Mouse (Mus musculus): ENCODE results near the gene Lrrc18. TPM values are rescaled to one million over a fixed set of nuclear protein-coding genes. Genes with fewer than 3 reads are reported as not detected.

Lrrc18 gene
- polyA plus RNA-seq (2012; rRNA removed): 0.27 and 0.47 TPM in 2 replicates

DNA sequence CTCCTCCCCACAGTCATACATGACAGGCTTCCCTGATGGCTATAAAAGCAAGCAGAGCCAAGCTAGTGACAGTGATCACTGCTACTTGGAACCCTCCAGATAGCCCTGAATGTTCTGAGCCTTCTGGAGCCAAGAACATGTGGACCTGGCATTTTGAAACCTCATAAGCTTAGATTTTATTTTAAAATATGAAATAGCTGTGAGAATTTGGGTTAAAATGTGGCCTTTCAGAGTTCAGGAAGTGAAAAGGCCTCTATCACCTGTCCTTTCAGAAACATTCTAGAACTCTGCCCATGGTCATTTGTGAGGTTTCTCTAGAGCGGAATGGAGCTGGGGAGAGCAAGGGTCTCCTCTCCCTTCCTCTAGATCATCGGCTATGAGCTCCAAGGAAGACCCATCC, at the start of gene Lrrc18:
Gene Lrrc18, plus strand, starts transcription at position 301 of the 400 bp plus-strand sequence.
- 88% methylated on average over 2 of the region's 2 CpGs for WGBS

DNA sequence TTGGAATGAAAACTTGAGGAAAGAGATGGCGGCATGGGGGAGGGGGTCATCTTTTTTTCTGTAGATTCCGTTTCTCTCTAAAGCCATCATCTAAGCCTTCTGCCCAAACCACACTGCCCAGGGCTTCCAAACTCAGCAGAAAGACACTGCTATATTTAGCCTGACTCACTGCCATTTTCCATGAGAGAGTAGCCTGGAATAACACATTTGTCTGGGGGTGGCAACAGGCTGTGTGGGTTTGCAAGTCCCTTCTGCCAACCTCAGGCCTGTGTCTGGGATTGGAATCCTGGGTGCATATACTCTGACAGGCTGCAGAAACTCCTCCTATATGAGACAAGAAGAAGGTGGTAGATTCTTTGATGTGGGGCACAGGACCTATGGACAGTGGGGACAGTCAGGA, 43.7 kb upstream of the Lrrc18 start:
- Histone ChIP-seq H3K27me3 (ENCODE audit: control insufficient read depth, insufficient read depth, low read length) (no peaks in the 10 kb centered on the region; the same call in 1 of the 2 replicates), H3K4me1 (ENCODE audit: control insufficient read depth, insufficient read depth, low read length) (no peaks in the 10 kb centered on the region), H3K4me3 (replicated peaks; ENCODE audit: insufficient read depth, low read depth, low read length) (no peak overlapping the region), H3K27ac (ENCODE audit: insufficient read depth, low read length) (no peak overlapping the region)
- no peak for TF ChIP-seq CTCF (IDR thresholded peaks at IDR 0.05; ENCODE audit: borderline replicate concordance, insufficient read depth, low read depth, low read length)
- no peak for TF ChIP-seq POLR2A (IDR thresholded peaks at IDR 0.05; ENCODE audit: borderline replicate concordance, insufficient read depth, low read length)
- no peak for DNase-seq
- WGBS: 53% methylated on average over 2 of the region's 2 CpGs

More for the DNA sequence above, at the start of gene Lrrc18:
- no peak for TF ChIP-seq CTCF (IDR thresholded peaks at IDR 0.05; ENCODE audit: borderline replicate concordance, insufficient read depth, low read depth, low read length)
- no peak for TF ChIP-seq POLR2A (IDR thresholded peaks at IDR 0.05; ENCODE audit: borderline replicate concordance, insufficient read depth, low read length)
- H3K4me1 ChIP-seq (ENCODE audit: control insufficient read depth, insufficient read depth, low read length): no peaks in the 10 kb centered on the region
- H3K4me3 ChIP-seq (replicated peaks; ENCODE audit: insufficient read depth, low read depth, low read length): no peak within 1 kb of the TSS
- no peaks in the 10 kb centered on the region for H3K27me3 ChIP-seq (ENCODE audit: control insufficient read depth, insufficient read depth, low read length)
- H3K27ac ChIP-seq (ENCODE audit: insufficient read depth, low read length): no peak within 1 kb of the TSS
- no peak for DNase-seq

DNA sequence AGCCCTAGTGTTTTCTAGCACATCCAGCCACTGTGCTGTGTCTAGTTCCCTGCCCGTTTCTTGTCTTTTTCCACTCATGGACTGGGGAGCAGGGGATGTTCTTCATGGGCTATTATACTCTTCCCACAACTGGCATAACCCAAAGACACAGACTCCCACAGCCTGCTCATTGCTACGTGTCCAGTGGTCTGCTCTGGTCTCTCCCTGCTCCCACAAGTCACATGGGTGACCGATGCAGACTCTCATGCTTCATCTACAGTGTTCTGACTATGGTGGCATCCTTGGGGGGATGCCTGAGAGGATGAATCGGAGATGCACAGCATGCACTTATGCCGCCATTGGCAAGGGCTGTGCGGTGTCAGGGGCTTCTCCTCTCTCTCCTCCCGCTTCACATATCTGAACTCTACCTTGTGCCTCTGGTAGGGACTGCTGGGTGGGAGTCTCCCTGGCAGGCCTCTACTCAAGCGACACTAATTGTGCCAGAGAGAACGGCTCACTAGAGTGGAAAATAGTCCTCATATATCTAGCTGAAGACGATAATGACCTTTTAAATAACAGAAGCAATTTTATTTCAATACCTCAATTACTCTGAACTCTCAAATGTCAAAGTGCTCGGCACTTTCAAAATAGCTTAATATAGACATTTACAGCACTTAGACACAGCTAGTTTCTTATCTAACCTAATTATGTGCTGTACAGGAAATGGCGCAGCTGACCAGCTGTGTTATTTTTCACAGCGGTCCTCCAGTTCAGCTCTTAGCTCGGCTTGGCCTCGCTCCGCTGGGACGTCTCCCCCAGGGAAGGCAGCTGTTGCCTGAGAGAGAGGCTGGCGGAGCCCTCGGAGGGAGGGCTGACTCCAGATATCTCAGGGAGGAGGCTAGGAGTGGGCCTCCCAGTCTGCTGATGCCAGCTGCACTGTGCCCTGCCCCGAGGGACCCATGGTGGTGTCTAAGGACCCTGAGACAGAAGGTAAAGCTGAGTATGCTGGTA, 40.6 kb upstream of the Lrrc18 start:
- no peak for DNase-seq
- H3K4me1 ChIP-seq (ENCODE audit: control insufficient read depth, insufficient read depth, low read length): no peaks in the 10 kb centered on the region
- 51% methylated on average over 20 of the region's 20 CpGs for WGBS
- H3K27ac ChIP-seq (ENCODE audit: insufficient read depth, low read length): no peak overlapping the region
- no peak overlapping the region for H3K4me3 ChIP-seq (replicated peaks; ENCODE audit: insufficient read depth, low read depth, low read length)
- H3K27me3 ChIP-seq (ENCODE audit: control insufficient read depth, insufficient read depth, low read length): no peaks in the 10 kb centered on the region; the same call in 1 of the 2 replicates
- TF ChIP-seq POLR2A (IDR thresholded peaks at IDR 0.05; ENCODE audit: borderline replicate concordance, insufficient read depth, low read length): no peak
- no peak for TF ChIP-seq CTCF (IDR thresholded peaks at IDR 0.05; ENCODE audit: borderline replicate concordance, insufficient read depth, low read depth, low read length)

GRCm38 (mm10) chr14:32956486-32956885, 34.7 kb upstream of the Lrrc18 start:
- H3K4me1 ChIP-seq (ENCODE audit: control insufficient read depth, insufficient read depth, low read length): peaks cover 4% of the 10 kb centered on the region; the same call in 1 of the 2 replicates
- no peak for TF ChIP-seq CTCF (IDR thresholded peaks at IDR 0.05; ENCODE audit: borderline replicate concordance, insufficient read depth, low read depth, low read length)
- TF ChIP-seq POLR2A (IDR thresholded peaks at IDR 0.05; ENCODE audit: borderline replicate concordance, insufficient read depth, low read length): no peak
- 24% methylated on average over 8 of the region's 8 CpGs for WGBS
- DNase-seq: no peak
- H3K27ac ChIP-seq (ENCODE audit: insufficient read depth, low read length): no peak overlapping the region
- H3K4me3 ChIP-seq (replicated peaks; ENCODE audit: insufficient read depth, low read depth, low read length): no peak overlapping the region
- no peaks in the 10 kb centered on the region for H3K27me3 ChIP-seq (ENCODE audit: control insufficient read depth, insufficient read depth, low read length)

- 92% methylated on average over 8 of the region's 8 CpGs for WGBS
- Histone ChIP-seq H3K27me3 (ENCODE audit: control insufficient read depth, insufficient read depth, low read length) (no peaks in the 10 kb centered on the region), H3K4me1 (ENCODE audit: control insufficient read depth, insufficient read depth, low read length) (peaks cover 4% of the 10 kb centered on the region; the same call in 1 of the 2 replicates), H3K4me3 (replicated peaks; ENCODE audit: insufficient read depth, low read depth, low read length) (no peak overlapping the region), H3K27ac (ENCODE audit: insufficient read depth, low read length) (no peak overlapping the region)
- no peak for DNase-seq
- no peak for TF ChIP-seq CTCF (IDR thresholded peaks at IDR 0.05; ENCODE audit: borderline replicate concordance, insufficient read depth, low read depth, low read length)
- no peak for TF ChIP-seq POLR2A (IDR thresholded peaks at IDR 0.05; ENCODE audit: borderline replicate concordance, insufficient read depth, low read length)
Measured at GRCm38 (mm10) chr14:32958671-32959070, 32.5 kb upstream of the Lrrc18 start.

DNA sequence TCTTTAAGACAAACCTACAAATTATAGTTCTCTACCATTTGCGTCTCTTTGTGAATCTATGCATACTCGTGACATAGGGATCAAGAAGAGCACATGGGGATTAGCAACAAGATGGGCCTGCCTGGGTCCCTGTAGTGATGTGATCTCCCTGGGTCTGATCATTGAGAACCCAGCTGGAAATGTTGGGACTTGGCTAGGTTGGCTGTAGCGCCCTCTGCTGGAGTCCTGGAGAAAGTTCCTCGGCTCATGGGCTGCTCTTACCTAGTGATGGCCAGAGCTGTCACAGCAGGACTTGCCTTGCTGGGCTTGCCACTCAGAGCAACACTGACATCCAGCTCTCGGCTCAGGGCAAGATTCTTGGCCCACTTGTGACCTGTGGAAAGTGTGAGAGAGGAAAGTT, 30.7 kb upstream of the Lrrc18 start:
- H3K4me3 ChIP-seq (replicated peaks; ENCODE audit: insufficient read depth, low read depth, low read length): no peak overlapping the region
- H3K4me1 ChIP-seq (ENCODE audit: control insufficient read depth, insufficient read depth, low read length): peaks cover 4% of the 10 kb centered on the region; the same call in 1 of the 2 replicates
- no peak overlapping the region for H3K27ac ChIP-seq (ENCODE audit: insufficient read depth, low read length)
- H3K27me3 ChIP-seq (ENCODE audit: control insufficient read depth, insufficient read depth, low read length): no peaks in the 10 kb centered on the region
- peak; percentile 74 for TF ChIP-seq CTCF (IDR thresholded peaks at IDR 0.05; ENCODE audit: borderline replicate concordance, insufficient read depth, low read depth, low read length)
- no peak for TF ChIP-seq POLR2A (IDR thresholded peaks at IDR 0.05; ENCODE audit: borderline replicate concordance, insufficient read depth, low read length)
- peak; percentile 40 to 57 for DNase-seq
- 47% methylated on average over 5 of the region's 5 CpGs for WGBS

DNA sequence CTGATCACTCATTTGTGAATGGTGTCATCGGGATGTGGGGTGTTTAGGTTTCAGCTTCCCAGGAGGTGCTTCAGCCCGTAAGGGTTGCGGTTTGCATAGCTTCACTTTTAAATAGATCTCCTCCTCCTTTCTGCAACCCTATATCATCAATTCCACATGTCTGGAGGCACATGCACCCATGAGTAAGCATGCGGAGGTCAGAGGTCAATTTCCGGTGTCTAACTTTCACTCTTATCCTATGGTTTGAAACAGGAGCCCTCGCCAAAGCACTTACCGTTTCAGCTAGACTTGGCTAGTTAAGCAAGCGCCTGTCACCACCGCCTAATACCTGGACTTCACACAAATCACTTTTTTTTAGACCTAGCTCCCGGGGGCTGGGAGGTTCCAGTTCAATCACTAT, 26.4 kb upstream of the Lrrc18 start:
- H3K27ac ChIP-seq (ENCODE audit: insufficient read depth, low read length): no peak overlapping the region
- H3K27me3 ChIP-seq (ENCODE audit: control insufficient read depth, insufficient read depth, low read length): no peaks in the 10 kb centered on the region
- 84% methylated on average over 10 of the region's 10 CpGs for WGBS
- H3K4me3 ChIP-seq (replicated peaks; ENCODE audit: insufficient read depth, low read depth, low read length): no peak overlapping the region
- no peak for TF ChIP-seq CTCF (IDR thresholded peaks at IDR 0.05; ENCODE audit: borderline replicate concordance, insufficient read depth, low read depth, low read length)
- no peak for TF ChIP-seq POLR2A (IDR thresholded peaks at IDR 0.05; ENCODE audit: borderline replicate concordance, insufficient read depth, low read length)
- no peak for DNase-seq
- H3K4me1 ChIP-seq (ENCODE audit: control insufficient read depth, insufficient read depth, low read length): no peaks in the 10 kb centered on the region

GRCm38 (mm10) chr14:32970700-32971099, 20.5 kb upstream of the Lrrc18 start:
- Histone ChIP-seq H3K4me1 (ENCODE audit: control insufficient read depth, insufficient read depth, low read length) (no peaks in the 10 kb centered on the region), H3K27ac (ENCODE audit: insufficient read depth, low read length) (no peak overlapping the region), H3K27me3 (ENCODE audit: control insufficient read depth, insufficient read depth, low read length) (no peaks in the 10 kb centered on the region), H3K4me3 (replicated peaks; ENCODE audit: insufficient read depth, low read depth, low read length) (no peak overlapping the region)
- no peak for TF ChIP-seq CTCF (IDR thresholded peaks at IDR 0.05; ENCODE audit: borderline replicate concordance, insufficient read depth, low read depth, low read length)
- 79% methylated on average over 9 of the region's 9 CpGs for WGBS
- no peak for DNase-seq

Data from cerebellum, adult 2 months (tissue).